Mouse (Mus musculus): ENCODE results near the gene Kcnip1.

- TF ChIP-seq CTCF (IDR thresholded peaks at IDR 0.05): no peak
- TF ChIP-seq EP300 (IDR thresholded peaks at IDR 0.05): no peak
Measured at GRCm38 (mm10) chr11:33986525-33986924, 6.4 kb downstream of the Kcnip1 start.

Measured in lung, postnatal 0 days (tissue).